Mouse (Mus musculus) heart, postnatal 25 days (tissue): ENCODE data around the gene Crocc2. TPM values are rescaled to one million over a fixed set of nuclear protein-coding genes. Genes with fewer than 3 reads are reported as not detected.

Experiments used
- DNase-seq: peaks from one replicate; pipeline ENCODE4 v3.0.0; 2022; ENCODE audit warnings: low spot score
- intact Hi-C: fragments of 180-260 bp; cut with DNase I; formaldehyde crosslinking; loops from one replicate; pipeline ENCODE4 v1.15.1; 2025
- microRNA-seq: library from miRNA; unstranded; fragments of <30 nt; microRNA quantifications from one replicate; pipeline ENCODE4 v1.2.0, GENCODE M21; 2022
- total RNA-seq, 2 experiments: library from RNA; stranded (reverse); gene quantifications; 2 replicates each; pipeline ENCODE4 v1.2.3; 2021

Crocc2 gene
- total RNA-seq, 2 experiments from 2014 or later: 0.10 to 0.11 TPM

GRCm38 (mm10) chr1:93245936-93246335, 77.4 kb downstream of the Crocc2 start:
- intact Hi-C loops: no loop called here
- no peak for DNase-seq

GRCm38 (mm10) chr1:93252586-93252985, 84.1 kb downstream of the Crocc2 start:
- intact Hi-C loops: loop anchor here (2.0 kb wide), 1 partner anchor 70 kb away; no protein-coding TSS in a partner anchor
- DNase-seq: no peak

- intact Hi-C loops: no loop called here
Measured at GRCm38 (mm10) chr1:93255761-93256160, 87.2 kb downstream of the Crocc2 start.

GRCm38 (mm10) chr1:93257560-93257959, 89.0 kb downstream of the Crocc2 start:
- no peak for DNase-seq
- intact Hi-C loops: no loop called here

More at GRCm38 (mm10) chr1:93255761-93256160, 87.2 kb downstream of the Crocc2 start:
- DNase-seq: no peak

- intact Hi-C loops: no loop called here
- no peak for DNase-seq
Measured at GRCm38 (mm10) chr1:93267207-93267606, 98.7 kb downstream of the Crocc2 start.

GRCm38 (mm10) chr1:93268246-93268645, 99.7 kb downstream of the Crocc2 start:
- intact Hi-C loops: no loop called here
- DNase-seq: no peak

GRCm38 (mm10) chr1:93270516-93271240, 102.2 kb downstream of the Crocc2 start:
- intact Hi-C loops: loop anchor here (5.0 kb wide), 1 partner anchor 93 kb away; no protein-coding TSS in a partner anchor
- no peak for DNase-seq

GRCm38 (mm10) chr1:93271751-93272150, 103.2 kb downstream of the Crocc2 start:
- intact Hi-C loops: loop anchor here (5.0 kb wide), 1 partner anchor 94 kb away; no protein-coding TSS in a partner anchor
- no peak for DNase-seq

- intact Hi-C loops: loop anchor here (5.0 kb wide), 1 partner anchor 95 kb away; no protein-coding TSS in a partner anchor
- no peak for DNase-seq
Measured at GRCm38 (mm10) chr1:93272409-93272821, 103.9 kb downstream of the Crocc2 start.

- intact Hi-C loops: no loop called here
- no peak for DNase-seq
Measured at GRCm38 (mm10) chr1:93275561-93275960, 107.0 kb downstream of the Crocc2 start.

GRCm38 (mm10) chr1:93277041-93277440, 108.5 kb downstream of the Crocc2 start:
- no peak for DNase-seq
- intact Hi-C loops: no loop called here

Small RNA genes lying within 50 kb of the gene (microRNA-seq; reads per million reads assigned to microRNA genes)
- gene Mir6901: not detected

Other genes with a start within 250 kb of the Crocc2 start
- 1 to 10 TPM; 6.9 TPM for gene Capn10, start 234.3 kb upstream of the Crocc2 start, total RNA-seq
- under 1 TPM; 0.36 to 0.75 TPM for gene Gpr35, start 217.9 kb upstream of the Crocc2 start, total RNA-seq
- gene Aqp12, start 162.4 kb upstream of the Crocc2 start, total RNA-seq: not detected
- gene Kif1a, start 66.8 kb upstream of the Crocc2 start, total RNA-seq: 1 to 10 TPM in 1 of 2 experiments, under 1 TPM in 1; 0.94 to 1.6 TPM
- not detected for gene Agxt, start 33.5 kb upstream of the Crocc2 start, total RNA-seq
- not detected for gene 2310007B03Rik, start 7.8 kb upstream of the Crocc2 start, total RNA-seq
- 10 to 100 TPM; 10.4 to 12.8 TPM for gene Sned1, start 67.1 kb downstream of the Crocc2 start, total RNA-seq
- 10 to 100 TPM; 14.6 to 15.7 TPM for gene Mterf4, start 137.2 kb downstream of the Crocc2 start, total RNA-seq
- gene Ppp1r7, start 174.1 kb downstream of the Crocc2 start, total RNA-seq: 10 to 100 TPM; 23.4 to 29.2 TPM
- 1 to 10 TPM in 1 of 2 experiments, under 1 TPM in 1; 0.39 to 1.2 TPM for gene Pask, start 174.8 kb downstream of the Crocc2 start, total RNA-seq
- not detected for gene Ano7, start 205.2 kb downstream of the Crocc2 start, total RNA-seq